Mouse (Mus musculus): Measurements from ENCODE around the gene Pole.

- TF ChIP-seq CTCF (IDR thresholded peaks at IDR 0.05; ENCODE audit: low read depth, low read length) (peak; percentile 75), EP300 (IDR thresholded peaks at IDR 0.05; ENCODE audit: insufficient read depth, low read depth, low read length) (no peak)
These were observed 71.5 kb downstream of the Pole start for GRCm38 (mm10) chr5:110357531-110358179.

Data from ES-Bruce4 (cell line).